Mouse (Mus musculus) kidney, adult 2 months (tissue): ENCODE measurements around the gene Ivd.

Experiments
- CTCF ChIP-seq: fragments of 200-500 bp; conservative IDR thresholded peaks from 2 replicates; pipeline ENCODE4 v1.5.1; 2011; ENCODE audit warnings: low read depth, mild to moderate bottlenecking, control low read depth, low read length, moderate library complexity, mixed read lengths; ENCODE audit not compliant: insufficient read depth, insufficient read length
- POLR2A ChIP-seq: fragments of 200-500 bp; IDR thresholded peaks from one replicate; pipeline ENCODE4 v1.6.1; 2011; ENCODE audit warnings: low read depth, low read length, control low read depth

DNA sequence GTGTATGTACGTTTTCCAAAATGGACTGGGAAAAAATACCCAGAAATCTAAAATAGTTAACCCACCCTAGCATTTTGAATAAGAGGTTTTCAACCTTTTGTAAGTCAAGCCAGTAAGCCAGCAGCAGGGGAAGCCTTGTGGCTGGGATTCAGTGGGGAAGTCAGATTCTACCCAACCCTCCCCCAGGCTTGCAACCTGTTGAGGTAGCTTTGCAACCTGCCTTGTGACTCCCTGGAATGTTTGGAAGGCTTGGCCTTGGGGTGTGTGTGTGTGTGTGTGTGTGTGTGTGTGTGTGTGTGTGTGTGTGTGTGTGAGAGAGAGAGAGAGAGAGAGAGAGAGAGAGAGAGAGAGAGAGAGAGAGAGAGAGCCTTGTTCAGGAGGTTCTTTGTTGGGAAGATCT is 47.4 kb downstream of the Ivd start:
- TF ChIP-seq CTCF, result no peak
- no peak for TF ChIP-seq POLR2A
